In the genomic region with DNA sequence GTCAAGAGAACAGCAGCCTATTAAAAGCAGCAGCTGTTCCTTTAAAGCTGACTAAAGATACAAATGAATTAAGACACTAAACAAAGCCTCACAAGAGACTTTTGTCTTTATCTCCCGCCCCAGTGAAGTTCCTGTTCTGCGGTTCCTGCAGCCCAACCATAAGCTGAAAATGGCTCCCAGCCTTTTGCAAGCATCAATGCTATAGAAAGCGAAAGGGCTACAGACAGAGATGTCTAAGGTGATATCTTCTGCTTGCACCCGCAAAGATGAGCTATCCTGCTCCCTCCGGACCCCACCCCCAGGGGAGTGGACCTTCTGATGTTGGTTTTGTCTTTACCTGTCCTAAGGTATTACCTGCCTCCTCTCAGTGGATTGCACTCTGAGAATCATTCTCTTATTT, we compare ENCODE assay signal across 23 mouse cellular contexts. TPM values are rescaled to one million over a fixed set of nuclear protein-coding genes. Genes with fewer than 3 reads are reported as not detected.
DNase-seq lines count a peak whose midpoint lies in the region; ATAC-seq and TF ChIP-seq lines count a peak whose summit lies in the region.
"Had no signal": no experiment of that assay in that cellular context is flagged by ENCODE, and none has a peak within 500 bp of the region (broad histone marks: within the 10 kb centered on the region; RNA-seq: fewer than 3 reads in every experiment).

No protein-coding gene starts in this region.

- no peaks in the 10 kb centered on the region for H3K27me3 ChIP-seq in thymus, adult 2 months (ENCODE audit: control insufficient read depth, insufficient read depth, low read length)
- H3K27me3 ChIP-seq in midbrain, embryonic 15.5 days (replicated peaks): peaks cover 18% of the 10 kb centered on the region
- H3K27me3 ChIP-seq: stomach, embryonic 15.5 days had no signal

- H3K27ac ChIP-seq in thymus, adult 2 months (ENCODE audit: control insufficient read depth, insufficient read depth, low read length): 0 out of 2 replicates have a peak overlapping the region, but pooled peaks have one; percentile 31
- H3K27ac ChIP-seq in midbrain, embryonic 15.5 days: no peak overlapping the region
- H3K27ac ChIP-seq: heart, adult 2 months; hindbrain, embryonic 13.5 days; kidney, postnatal 0 days; layer of hippocampus, adult 2 months; liver, embryonic 12.5 days; midbrain, embryonic 12.5 days; stomach, embryonic 15.5 days had no signal

- TF ChIP-seq POLR2A in thymus, adult 2 months (IDR thresholded peaks at IDR 0.05; ENCODE audit: control insufficient read depth, extremely low read depth, insufficient read depth, low read length, poor library complexity): no peak

- no peak overlapping the region for H3K4me3 ChIP-seq in thymus, adult 2 months (ENCODE audit: control insufficient read depth, insufficient read depth, low read length)
- no peak overlapping the region for H3K4me3 ChIP-seq in midbrain, embryonic 15.5 days
- H3K4me3 ChIP-seq: erythroblast, embryonic 14.5 days; heart, adult 2 months; hindbrain, embryonic 13.5 days; layer of hippocampus, adult 2 months; liver, embryonic 12.5 days; midbrain, embryonic 12.5 days; myocyte; stomach, embryonic 15.5 days had no signal

- DNase-seq in thymus, adult 2 months: peak; percentile 22
- DNase-seq in kidney, postnatal 14 days: no peak
- no peak for DNase-seq in left cerebral cortex, postnatal 36 days (ENCODE audit: low spot score in 2 of 2)
- DNase-seq: adrenal gland, postnatal 25 days; cerebellum, adult 2 months; forebrain, postnatal 0 days; heart, adult 2 months; kidney, adult 11 months; lung, postnatal 10 days; right cerebral cortex, postnatal 25 days had no signal

- peak; percentile 54 for ATAC-seq in CD4-positive, CD25-positive, alpha-beta regulatory T cell, adult 4 months
- ATAC-seq in common myeloid progenitor, adult 5-6 weeks (replicated peaks; ENCODE audit: low read depth, poor library complexity, severe bottlenecking): peak; percentile 78
- ATAC-seq in megakaryocyte-erythroid progenitor cell, adult 5-6 weeks (replicated peaks; ENCODE audit: low FRiP score, low TSS enrichment, poor library complexity, severe bottlenecking): peak; percentile 46
- ATAC-seq in erythroid progenitor cell, adult 5-6 weeks (replicated peaks; ENCODE audit: low FRiP score, poor library complexity, severe bottlenecking): no peak
- no peak for ATAC-seq in midbrain, embryonic 15.5 days (replicated peaks)
- ATAC-seq: forebrain, postnatal 0 days; liver, embryonic 12.5 days had no signal

- peaks cover 7% of the 10 kb centered on the region for H3K4me1 ChIP-seq in thymus, adult 2 months (replicated peaks; ENCODE audit: control insufficient read depth, insufficient read depth, low read length)
- peaks cover 14% of the 10 kb centered on the region for H3K4me1 ChIP-seq in midbrain, embryonic 15.5 days
- H3K4me1 ChIP-seq: liver, embryonic 12.5 days; stomach, embryonic 15.5 days had no signal

- TF ChIP-seq CTCF in thymus, adult 2 months (IDR thresholded peaks at IDR 0.05; ENCODE audit: borderline replicate concordance, control insufficient read depth, extremely low read depth, insufficient read depth, low read length, poor library complexity): no peak

- H3K36me3 ChIP-seq in thymus, adult 2 months (ENCODE audit: control insufficient read depth, insufficient read depth, low read length): no peaks in the 10 kb centered on the region
- no peaks in the 10 kb centered on the region for H3K36me3 ChIP-seq in midbrain, embryonic 15.5 days (replicated peaks)
- H3K36me3 ChIP-seq: hindbrain, embryonic 13.5 days; liver, embryonic 12.5 days; midbrain, embryonic 12.5 days; stomach, embryonic 15.5 days had no signal

- intact Hi-C loops in left cerebral cortex, postnatal 36 days (cut with DNase I): no loop called here

- no peak overlapping the region for H3K4me2 ChIP-seq in midbrain, embryonic 15.5 days
- H3K4me2 ChIP-seq: hindbrain, embryonic 13.5 days; liver, embryonic 12.5 days; midbrain, embryonic 12.5 days; stomach, embryonic 15.5 days had no signal

- WGBS in thymus, adult 2 months: 9% methylated on average over 5 of the region's 5 CpGs
- 68% methylated on average over 5 of the region's 5 CpGs for WGBS in midbrain, embryonic 15.5 days

- H3K9me3 ChIP-seq in midbrain, embryonic 15.5 days: no peaks in the 10 kb centered on the region
- H3K9me3 ChIP-seq: hindbrain, embryonic 13.5 days; liver, embryonic 12.5 days; midbrain, embryonic 12.5 days; stomach, embryonic 15.5 days had no signal

- H3K9ac ChIP-seq in midbrain, embryonic 15.5 days: no peak overlapping the region
- H3K9ac ChIP-seq: forebrain, postnatal 0 days; hindbrain, embryonic 13.5 days; liver, embryonic 12.5 days; midbrain, embryonic 12.5 days; stomach, embryonic 15.5 days had no signal

RNA-seq across cellular contexts. Expression of gene Mctp2, which starts 1.7 kb away (rescaled TPM):
- polyA plus RNA-seq in CD4-positive, CD25-positive, alpha-beta regulatory T cell, adult 4 months (2017; shearing (Covaris generic)): 1 to 10 TPM; 2.1 to 2.8 TPM
- 4.4 and 7.9 TPM in 2 replicates for total RNA-seq in common myeloid progenitor, adult 5-6 weeks (2017)
- 0.35 and 2.2 TPM in 2 replicates for total RNA-seq in megakaryocyte-erythroid progenitor cell, adult 5-6 weeks (2014; fragmentation: Nextera tagmentation)
- 4.3 TPM in 1 of 2 replicates, not detected in the other for total RNA-seq in megakaryocyte-erythroid progenitor cell, adult 5-6 weeks (2017)
- 3.7 and 4.1 TPM in 2 replicates for polyA plus RNA-seq in thymus, adult 2 months (2012; rRNA removed)
- total RNA-seq in erythroid progenitor cell, adult 5-6 weeks (2015; ENCODE audit: low replicate concordance): 5.8 and 7.1 TPM in 2 replicates
- total RNA-seq in erythroid progenitor cell, adult 5-6 weeks (2017; ENCODE audit: low replicate concordance): 3.6 and 31.8 TPM in 2 replicates
- polyA plus RNA-seq in midbrain, embryonic 15.5 days (2015; fragmentation: Nextera tagmentation; extraction: Ambion mirVana): 0.43 and 0.45 TPM in 2 replicates
- total RNA-seq in left cerebral cortex, postnatal 36 days (2021): 1 to 10 TPM; 1.9 to 2.2 TPM
- polyA plus RNA-seq: erythroblast, embryonic 14.5 days had no signal

Comparison
In these comparisons a context has a peak if more than half of its experiments do, and no peak if none do; other contexts are left out.
1. ATAC-seq: peak in CD4-positive, CD25-positive, alpha-beta regulatory T cell, adult 4 months (single experiment), common myeloid progenitor, adult 5-6 weeks (single experiment) and megakaryocyte-erythroid progenitor cell, adult 5-6 weeks (single experiment); none in erythroid progenitor cell, adult 5-6 weeks (single experiment) and midbrain, embryonic 15.5 days (single experiment).